Mouse (Mus musculus) layer of hippocampus, postnatal 25 days (tissue): ENCODE results near the gene Spry1. TPM values are rescaled to one million over a fixed set of nuclear protein-coding genes. Genes with fewer than 3 reads are reported as not detected.
"Not testable (repeated sequence)": the region's sequence is repeated elsewhere in the genome, so short reads cannot be mapped to it uniquely, and the experiment has no call there.

ENCODE experiments used
- DNase-seq, 2 experiments: peaks; one replicate each; pipeline ENCODE4 v3.0.0; 2022; ENCODE audit warnings: mixed read lengths in 2 of 2, low spot score in 1 of 2; ENCODE audit errors: extremely low spot score in 1 of 2
- total RNA-seq, 2 experiments: library from RNA; stranded (reverse); gene quantifications; 2 replicates each; pipeline ENCODE4 v1.2.3; 2021

Gene Spry1
- total RNA-seq, result 10 to 100 TPM; 14.0 to 14.2 TPM

DNA sequence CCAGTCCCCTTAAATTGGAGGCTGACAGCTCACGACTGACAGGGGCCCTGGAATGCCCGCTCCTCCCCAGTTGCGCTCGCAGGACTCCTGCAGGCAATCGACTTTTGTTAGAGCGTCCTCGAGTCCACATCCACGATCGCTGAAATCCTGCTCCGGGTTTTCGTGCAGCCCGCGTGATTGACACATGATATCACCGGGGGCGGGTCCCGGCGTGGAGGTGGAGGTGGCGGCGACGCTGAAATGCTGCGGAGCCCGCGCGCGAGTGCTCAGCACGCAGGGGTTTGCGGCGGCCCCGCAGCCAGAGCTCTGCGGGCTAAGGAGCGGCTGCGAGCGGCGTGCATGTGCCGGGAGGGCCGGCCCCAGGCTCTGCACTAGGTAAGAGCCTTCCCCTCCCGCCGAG is at the start of gene Spry1:
Gene Spry1 (plus strand): TSS at position 258 of the 400 bp plus-strand sequence.
- DNase-seq, result peak; percentile 99

DNA sequence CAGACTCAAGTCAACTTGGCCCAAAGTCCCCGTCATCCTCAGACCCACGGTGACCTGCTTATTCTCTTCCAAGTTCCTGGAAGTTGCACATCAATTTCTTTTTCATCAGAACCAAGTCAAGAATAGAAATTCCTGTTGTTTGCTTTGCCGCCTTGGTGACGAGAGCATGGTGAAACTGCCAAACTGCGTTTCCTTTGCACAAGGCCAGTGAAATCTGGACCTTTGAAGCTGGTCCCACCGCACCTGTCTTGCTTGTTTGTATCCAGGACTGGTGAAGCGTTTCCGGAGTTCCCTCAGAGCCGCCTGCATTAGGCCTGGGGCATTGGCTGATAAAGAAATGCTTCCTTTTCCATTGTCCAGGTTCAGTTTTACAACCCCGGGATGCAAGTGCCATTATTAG is 44.0 kb upstream of the Spry1 start:
- DNase-seq, result no peak

DNA sequence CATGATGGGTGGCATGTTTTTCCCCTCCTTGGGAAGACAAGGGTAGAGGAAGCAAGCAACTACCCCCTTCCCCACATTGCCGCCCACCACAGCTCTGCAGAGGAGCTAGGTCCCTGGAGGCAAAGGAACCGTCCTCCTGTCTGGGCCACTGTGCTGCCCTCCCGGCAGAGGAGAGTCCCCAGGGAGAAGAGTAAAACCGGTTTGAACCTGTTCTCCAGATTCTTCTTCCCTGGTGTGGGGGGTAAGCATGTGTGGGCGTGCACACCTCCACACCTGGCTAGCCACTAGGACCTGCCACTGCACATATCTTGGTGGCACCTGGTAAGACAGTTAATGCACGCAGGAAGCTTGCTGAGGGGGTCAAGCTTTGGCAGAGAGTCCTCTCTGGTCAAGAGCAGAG is 43.2 kb upstream of the Spry1 start:
- no peak for DNase-seq

DNA sequence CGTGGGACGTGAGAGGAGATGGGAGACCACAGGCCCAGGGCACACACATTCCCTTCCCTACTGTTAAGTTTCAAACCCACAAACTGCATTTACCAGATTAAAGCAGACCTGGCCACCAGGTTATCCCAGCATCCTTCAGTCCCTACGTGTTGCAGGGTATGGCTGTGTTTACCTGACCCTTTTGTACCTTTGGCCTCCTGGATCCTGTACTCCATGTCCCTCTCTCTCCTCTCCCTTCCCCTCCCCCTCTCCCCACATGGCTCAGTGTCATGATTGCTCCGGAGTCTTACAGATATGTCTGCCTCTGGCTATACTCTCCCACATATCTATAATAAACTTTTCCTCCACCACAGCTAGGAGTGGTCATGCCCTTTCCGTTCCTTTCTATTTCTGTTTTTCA is 42.5 kb upstream of the Spry1 start:
- DNase-seq, result no peak

DNA sequence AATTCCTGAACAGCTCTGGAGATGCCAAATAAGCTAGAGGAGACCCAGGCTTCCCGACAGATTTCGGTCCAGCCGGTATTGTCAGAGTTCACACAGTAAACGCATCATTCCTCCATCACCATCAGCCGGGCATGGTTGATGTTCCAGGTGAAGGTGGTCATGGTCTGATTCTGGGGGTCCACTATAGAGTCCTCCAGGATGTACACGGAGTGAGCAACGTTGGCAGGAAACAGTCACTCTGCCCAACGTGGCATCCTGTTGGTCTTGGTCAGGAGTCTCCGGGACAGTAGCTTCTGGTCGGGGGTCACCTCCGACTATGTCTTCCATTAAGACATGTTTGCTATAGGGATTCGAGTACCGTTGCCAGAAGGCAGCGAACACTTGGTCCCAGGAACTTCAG is 40.1 kb upstream of the Spry1 start:
- not testable (repeated sequence) for DNase-seq

GRCm38 (mm10) chr3:37602356-37602755 is 37.4 kb upstream of the Spry1 start:
- no peak for DNase-seq

DNA sequence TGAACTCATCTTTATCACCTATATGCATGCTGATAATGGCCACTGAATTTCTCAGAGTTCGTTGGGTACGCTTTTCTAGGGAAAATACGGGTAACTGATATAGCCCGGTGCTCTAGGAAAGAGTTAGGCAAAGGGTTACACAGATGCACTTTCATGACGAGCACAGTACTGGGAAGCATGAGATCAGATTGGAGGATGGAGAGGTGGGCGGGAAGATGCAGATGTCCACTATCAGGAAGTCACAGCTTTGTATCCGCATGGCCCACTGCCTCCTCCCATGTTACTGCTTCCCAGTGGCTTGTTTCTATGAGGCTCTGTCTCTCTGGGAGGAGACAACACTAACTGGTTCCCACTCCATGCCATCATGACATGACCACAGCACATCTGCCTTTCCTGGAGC is 36.9 kb upstream of the Spry1 start:
- no peak for DNase-seq

DNA sequence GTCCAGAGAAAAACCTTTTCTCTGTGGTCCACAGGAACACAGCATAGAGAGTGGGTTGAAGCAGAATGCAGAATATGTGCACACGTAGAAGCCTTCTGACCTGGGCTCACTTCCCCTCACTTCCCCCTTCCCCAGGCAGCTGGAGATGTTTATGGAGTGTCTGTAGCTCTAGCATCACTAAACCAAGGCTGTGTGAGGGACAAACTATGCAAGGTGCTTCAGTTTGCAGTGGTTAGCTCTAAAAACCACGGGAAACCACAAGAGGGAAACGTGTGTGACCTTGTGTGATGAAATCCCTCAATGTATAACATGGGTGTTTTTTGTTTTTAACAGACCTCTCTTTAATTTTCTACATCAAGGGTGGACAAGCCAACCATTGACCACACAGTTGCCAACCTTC is 36.2 kb upstream of the Spry1 start:
- DNase-seq, result no peak

- DNase-seq, result no peak
Measured at GRCm38 (mm10) chr3:37604976-37605875, 34.5 kb upstream of the Spry1 start.

GRCm38 (mm10) chr3:37605876-37606238 is 33.9 kb upstream of the Spry1 start:
- peak in 1 of 2 experiments; percentile 26 for DNase-seq

DNA sequence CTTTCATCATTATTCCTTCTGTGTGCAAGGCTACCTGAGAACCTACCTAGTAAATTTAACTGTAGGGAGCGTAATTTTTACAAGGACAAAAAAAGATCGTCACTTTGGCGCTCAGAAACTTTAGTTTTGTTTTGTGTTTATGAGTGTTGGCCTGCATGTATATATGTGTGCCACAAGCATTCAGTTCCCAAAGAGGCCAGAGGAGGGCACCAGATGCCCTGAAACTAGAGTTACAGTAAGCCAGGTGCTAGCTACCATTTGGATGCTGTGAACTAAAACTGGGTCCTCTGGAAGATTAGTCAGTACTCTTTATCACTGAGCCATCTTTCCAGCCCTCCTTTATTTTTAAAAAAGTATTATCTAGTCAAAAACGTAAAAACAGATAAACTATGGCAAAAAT is 30.8 kb upstream of the Spry1 start:
- DNase-seq, result no peak

GRCm38 (mm10) chr3:37610670-37611069 is 29.1 kb upstream of the Spry1 start:
- DNase-seq, result no peak

DNA sequence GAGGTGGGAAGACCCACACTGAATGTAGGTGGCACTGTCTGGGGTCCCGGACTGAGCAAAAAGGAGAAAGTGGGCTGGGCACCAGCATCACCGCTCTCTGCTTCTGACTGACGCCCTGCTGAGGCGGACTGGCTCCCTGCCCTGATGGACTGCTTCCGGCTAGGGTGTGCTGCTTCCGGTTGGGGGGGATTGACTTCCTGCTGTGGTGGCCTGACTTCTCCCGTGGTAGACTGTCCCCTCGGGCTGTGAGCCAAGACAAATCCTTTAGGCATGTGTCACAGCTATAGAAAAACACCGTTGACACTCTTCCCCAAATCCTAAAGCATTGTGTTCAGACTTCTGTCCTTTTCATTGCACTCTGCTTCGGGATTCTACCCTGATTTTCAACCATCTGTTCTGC is 26.0 kb upstream of the Spry1 start:
- DNase-seq, result no peak

- DNase-seq, result no peak
Measured at GRCm38 (mm10) chr3:37614878-37615650, 24.7 kb upstream of the Spry1 start.

DNA sequence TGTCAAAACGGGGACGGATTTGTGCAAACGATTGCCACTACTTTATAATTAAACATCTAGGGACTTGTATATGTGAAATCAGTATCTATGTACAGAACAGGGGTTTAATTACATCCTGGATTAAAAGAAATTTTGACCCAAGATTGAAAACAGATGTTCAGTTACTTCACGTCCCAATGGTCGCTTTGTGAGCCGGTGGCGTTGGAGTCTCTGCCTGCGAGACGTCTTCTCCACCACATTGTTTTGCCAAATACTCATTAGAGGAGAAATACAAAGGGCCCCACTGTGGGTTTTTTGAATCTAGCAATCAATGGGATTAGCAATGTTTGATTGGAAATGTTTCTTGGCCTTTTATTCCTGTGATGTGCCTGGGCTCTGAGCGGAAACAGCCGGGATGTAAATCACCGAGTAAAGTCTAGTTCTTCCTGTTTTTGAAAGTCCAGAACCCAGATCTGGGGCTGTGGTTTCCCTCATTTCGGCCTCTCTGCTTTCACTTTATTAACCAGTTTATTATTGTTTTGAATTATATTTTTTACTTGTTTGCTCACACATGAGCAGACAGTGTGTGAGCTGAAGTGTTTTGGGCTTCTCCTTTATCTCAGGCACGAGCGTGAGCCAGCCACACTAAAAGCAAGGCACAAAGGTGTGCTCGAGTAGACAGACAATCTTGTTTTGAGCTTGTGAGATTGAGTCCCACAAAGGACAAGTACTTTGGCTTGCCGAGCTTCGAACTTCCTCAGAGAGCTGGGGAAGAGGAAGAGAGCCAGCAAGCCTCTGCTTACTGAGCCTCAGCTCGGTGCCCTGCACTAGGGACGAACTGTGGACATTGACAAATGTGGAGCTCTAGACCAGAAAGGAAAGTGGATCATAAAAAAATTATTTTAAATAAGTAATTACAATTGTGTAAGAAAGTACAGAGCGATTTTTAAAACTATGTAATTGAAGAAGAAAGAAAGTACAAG is 22.9 kb upstream of the Spry1 start:
- DNase-seq, result no peak

DNA sequence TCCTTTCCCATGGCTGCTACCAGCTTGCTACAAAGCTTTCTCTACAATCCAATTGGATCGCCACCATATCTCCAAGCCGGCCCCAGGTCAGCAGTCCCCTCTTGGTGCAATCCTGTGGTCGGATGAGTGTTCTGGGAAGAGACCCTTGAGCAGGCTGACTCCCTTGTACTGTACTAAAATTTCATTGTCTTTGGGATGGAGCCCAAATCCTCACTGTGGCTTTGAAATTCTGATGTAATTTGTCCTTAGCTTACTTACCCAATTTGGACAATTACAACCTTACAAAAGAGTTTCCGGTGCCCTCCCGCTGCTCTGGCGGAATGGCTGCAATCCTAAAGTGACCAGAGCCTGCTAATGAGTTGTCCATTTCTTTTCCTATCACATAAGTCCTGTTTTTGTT is 7.5 kb upstream of the Spry1 start:
- DNase-seq, result no peak

- DNase-seq, result no peak
Measured at GRCm38 (mm10) chr3:37632751-37633150, 7.0 kb upstream of the Spry1 start.

DNA sequence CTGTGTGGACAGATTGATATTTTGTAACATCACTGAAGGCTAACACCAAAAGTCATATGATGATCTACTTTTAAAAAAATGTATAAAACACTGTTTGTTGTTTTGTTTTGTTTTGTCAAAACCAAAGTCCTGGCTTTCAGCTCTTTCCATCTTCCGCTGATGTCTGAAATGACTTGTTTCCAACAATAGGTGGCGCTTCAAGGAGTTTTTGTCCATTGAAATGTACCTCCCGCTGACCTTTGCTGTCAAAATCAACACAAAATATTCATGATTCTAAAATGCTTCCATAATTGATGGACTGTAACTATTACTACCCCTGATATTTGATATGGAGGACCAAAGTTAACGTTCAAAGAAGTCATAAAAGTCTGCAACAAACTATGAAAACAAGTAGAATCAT is 5.1 kb upstream of the Spry1 start:
- no peak for DNase-seq

DNA sequence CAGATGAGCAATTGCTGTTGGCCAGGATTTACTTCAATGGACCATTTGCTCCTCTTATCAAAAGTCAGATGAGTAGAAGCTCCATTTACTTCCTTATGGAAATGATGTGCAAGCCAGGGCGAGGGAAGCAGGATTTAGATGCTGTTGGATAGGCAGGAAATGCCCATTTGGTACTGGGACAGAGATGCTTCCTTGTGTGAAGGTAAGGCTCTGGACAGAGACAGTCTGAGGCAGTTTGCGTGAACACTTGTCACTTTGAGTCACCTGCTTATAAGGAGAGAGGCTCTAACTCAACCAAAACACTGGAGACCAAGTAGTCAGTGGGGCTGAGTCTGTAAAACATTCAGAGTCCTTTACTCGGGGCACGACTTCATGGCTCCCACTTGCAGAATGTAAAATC is 2.8 kb upstream of the Spry1 start:
- DNase-seq, result no peak

GRCm38 (mm10) chr3:37640162-37640721 is 495 bp downstream of the Spry1 start:
- peak; percentile 31 to 60 for DNase-seq
